Mouse (Mus musculus) MEL (cell line): ENCODE measurements around the gene Ltbp3.

ENCODE experiments used
- CTCF ChIP-seq, 3 experiments: IDR thresholded peaks in 2 of 3; conservative IDR thresholded peaks in 1 of 3; 2 replicates each; pipeline ENCODE4 v1.5.1; 2011 to 2012; ENCODE audit warnings: low read length in 3 of 3, low read depth in 2 of 3, mild to moderate bottlenecking in 2 of 3, improper control_type of control experiment in 1 of 3, inconsistent platforms in 1 of 3, mixed read lengths in 1 of 3, moderate library complexity in 1 of 3; ENCODE audit not compliant: control insufficient read depth in 1 of 3, insufficient read depth in 1 of 3, poor library complexity in 1 of 3, severe bottlenecking in 1 of 3
- EP300 ChIP-seq, 2 experiments: IDR thresholded peaks; 2 replicates each; pipeline ENCODE4 v1.6.1; 2011; ENCODE audit warnings: improper control_type of control experiment in 2 of 2, low read length in 2 of 2, low read depth in 1 of 2, mild to moderate bottlenecking in 1 of 2
- ETS1 ChIP-seq: IDR thresholded peaks from 2 replicates; pipeline ENCODE4 v1.6.1; 2012; ENCODE audit warnings: low read depth, mild to moderate bottlenecking, inconsistent platforms, low read length, improper control_type of control experiment, moderate library complexity
- GATA1 ChIP-seq: IDR thresholded peaks from 2 replicates; pipeline ENCODE4 v1.6.1; 2011; ENCODE audit warnings: low read depth, low read length, improper control_type of control experiment
- JUND ChIP-seq: IDR thresholded peaks from 2 replicates; pipeline ENCODE4 v1.6.1; 2011; ENCODE audit warnings: low read depth, mild to moderate bottlenecking, improper control_type of control experiment, low read length
- MAFK ChIP-seq: IDR thresholded peaks from 2 replicates; pipeline ENCODE4 v1.6.1; 2011; ENCODE audit warnings: low read depth, mild to moderate bottlenecking, low read length, improper control_type of control experiment, borderline replicate concordance
- MAX ChIP-seq: IDR thresholded peaks from 2 replicates; pipeline ENCODE4 v1.6.1; 2011; ENCODE audit warnings: low read length, improper control_type of control experiment
- MXI1 ChIP-seq: IDR thresholded peaks from 2 replicates; pipeline ENCODE4 v1.6.1; 2011; ENCODE audit warnings: mild to moderate bottlenecking, low read depth, low read length, improper control_type of control experiment
- POLR2A ChIP-seq, 2 experiments: IDR thresholded peaks; 2 replicates each; pipeline ENCODE4 v1.6.1; 2011 to 2012; ENCODE audit warnings: low read length in 2 of 2, mild to moderate bottlenecking in 2 of 2, control low read depth in 1 of 2, improper control_type of control experiment in 1 of 2, low read depth in 1 of 2, moderate library complexity in 1 of 2; ENCODE audit not compliant: control insufficient read depth in 1 of 2, insufficient read depth in 1 of 2, poor library complexity in 1 of 2
- TBP ChIP-seq: IDR thresholded peaks from 2 replicates; pipeline ENCODE4 v1.8.0; 2011; ENCODE audit warnings: low read depth, low read length, improper control_type of control experiment
- USF2 ChIP-seq, 2 experiments: IDR thresholded peaks; 2 replicates each; pipeline ENCODE4 v1.6.1; 2011 to 2012; ENCODE audit warnings: improper control_type of control experiment in 2 of 2, low read length in 2 of 2, borderline replicate concordance in 1 of 2, inconsistent platforms in 1 of 2, low read depth in 1 of 2, mild to moderate bottlenecking in 1 of 2; ENCODE audit not compliant: insufficient read depth in 1 of 2

DNA sequence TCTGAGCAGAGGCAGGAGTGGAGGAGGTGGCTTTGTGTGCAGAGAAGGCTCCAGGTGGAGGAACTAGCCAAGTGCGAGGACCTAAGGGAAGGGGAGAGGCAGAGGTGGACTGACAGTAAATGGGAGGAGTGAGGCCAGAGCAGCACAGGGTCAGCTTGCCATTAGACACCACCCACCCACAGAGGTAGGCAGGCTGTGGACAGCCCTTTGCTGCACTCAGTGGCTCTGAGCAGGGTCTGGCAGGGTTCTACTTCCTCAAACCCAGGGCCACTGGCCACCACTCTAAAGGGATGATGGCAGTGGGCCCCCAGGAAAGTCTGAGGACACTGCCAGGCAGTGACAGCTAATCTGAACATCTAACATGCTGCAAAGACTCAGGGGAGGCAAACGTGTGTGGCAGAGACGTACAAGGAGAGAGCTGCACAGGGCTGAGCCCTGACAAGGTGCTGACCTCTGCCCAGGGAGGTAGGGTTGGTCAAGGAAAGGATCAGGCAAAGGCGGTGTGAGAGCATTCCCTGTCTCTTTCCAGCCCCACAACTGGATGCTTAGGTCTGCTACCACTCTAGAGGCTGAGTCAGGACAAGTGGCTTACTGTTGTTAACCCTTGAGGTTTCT is 16.7 kb upstream of the Ltbp3 start:
- no peak for TF ChIP-seq POLR2A (IDR thresholded peaks at IDR 0.05; ENCODE audit: control insufficient read depth in 1 of 2, insufficient read depth in 1 of 2, low read depth in 1 of 2, low read length in 2 of 2, poor library complexity in 1 of 2)
- TF ChIP-seq CTCF (IDR thresholded peaks at IDR 0.05 in 2 of 3, conservative IDR thresholded peaks at IDR 0.05 in 1 of 3; ENCODE audit: control insufficient read depth in 1 of 3, insufficient read depth in 1 of 3, low read depth in 2 of 3, low read length in 3 of 3, poor library complexity in 1 of 3, severe bottlenecking in 1 of 3) = no peak
- no peak for TF ChIP-seq GATA1
- TF ChIP-seq MAX = no peak
- no peak for TF ChIP-seq MAFK
- no peak for TF ChIP-seq EP300 (IDR thresholded peaks at IDR 0.05; ENCODE audit: low read depth in 1 of 2, low read length in 2 of 2)
- no peak for TF ChIP-seq JUND
- TF ChIP-seq USF2 (IDR thresholded peaks at IDR 0.05; ENCODE audit: borderline replicate concordance in 1 of 2, insufficient read depth in 1 of 2, low read depth in 1 of 2, low read length in 2 of 2) = no peak
- no peak for TF ChIP-seq MXI1
- TF ChIP-seq TBP = no peak
- no peak for TF ChIP-seq ETS1
